Mouse (Mus musculus) CH12.LX (cell line): ENCODE measurements around the gene Mettl26. TPM values are rescaled to one million over a fixed set of nuclear protein-coding genes. Genes with fewer than 3 reads are reported as not detected.

ENCODE experiments used
- DNase-seq: peaks from one replicate; pipeline ENCODE4 v3.0.0-alpha.2; 2013; ENCODE audit errors: extremely low read depth
- H3K27ac ChIP-seq: 2 replicates; pipeline ENCODE4 v1.5.1; 2012; ENCODE audit warnings: low read depth, mild to moderate bottlenecking, control low read depth, moderate library complexity; ENCODE audit not compliant: insufficient read depth
- H3K27me3 ChIP-seq: replicated peaks from 2 replicates; pipeline ENCODE3; 2012; ENCODE audit warnings: inconsistent platforms
- H3K36me3 ChIP-seq, 2 experiments: replicated peaks in 1 of 2; 2 replicates each; pipeline versions ENCODE3 to v1.6.1; 2012; ENCODE audit warnings: inconsistent platforms in 1 of 2, low read length in 1 of 2, mild to moderate bottlenecking in 1 of 2, mixed read lengths in 1 of 2, moderate library complexity in 1 of 2; ENCODE audit not compliant: control insufficient read depth in 1 of 2, insufficient read depth in 1 of 2
- H3K4me1 ChIP-seq, 2 experiments: 2 replicates each; pipeline ENCODE4 v1.6.1; 2012; ENCODE audit warnings: inconsistent platforms in 1 of 2, moderate library complexity in 1 of 2; ENCODE audit not compliant: insufficient read depth in 2 of 2, control insufficient read depth in 1 of 2
- H3K4me2 ChIP-seq: 2 replicates; pipeline ENCODE4 v1.6.1; 2012; ENCODE audit warnings: low read depth, mild to moderate bottlenecking, control low read depth; ENCODE audit not compliant: poor library complexity, insufficient read depth, severe bottlenecking
- H3K4me3 ChIP-seq, 3 experiments: fragments of 150-350 bp in 1 of 3; sonication (generic) in 1 of 3; replicated peaks in 1 of 3; 2 replicates each; pipeline versions ENCODE3 to v1.5.1; 2011 to 2012; ENCODE audit warnings: low read depth in 2 of 3, low read length in 2 of 3, mild to moderate bottlenecking in 2 of 3, moderate library complexity in 2 of 3, control low read depth in 1 of 3, improper control_type of control experiment in 1 of 3, inconsistent platforms in 1 of 3, mixed read lengths in 1 of 3; ENCODE audit not compliant: poor library complexity in 1 of 3
- H3K79me2 ChIP-seq: replicated peaks from 2 replicates; pipeline ENCODE4 v1.6.1; 2012; ENCODE audit warnings: mild to moderate bottlenecking, moderate library complexity; ENCODE audit not compliant: control insufficient read depth, poor library complexity, insufficient read depth, severe bottlenecking; ENCODE audit errors: extremely low read depth
- H3K9ac ChIP-seq: 2 replicates; pipeline ENCODE4 v1.6.1; 2012; ENCODE audit warnings: low read depth, mild to moderate bottlenecking, control low read depth, moderate library complexity; ENCODE audit not compliant: insufficient read depth
- H3K9me3 ChIP-seq: replicated peaks from 2 replicates; pipeline ENCODE3; 2012; ENCODE audit warnings: low read length, inconsistent platforms, mixed read lengths
- CHD1 ChIP-seq: IDR thresholded peaks from 2 replicates; pipeline ENCODE4 v1.6.1; 2012; ENCODE audit warnings: low read depth, low read length, improper control_type of control experiment, inconsistent platforms
- CHD2 ChIP-seq: IDR thresholded peaks from 2 replicates; pipeline ENCODE4 v1.6.1; 2011; ENCODE audit warnings: low read length, improper control_type of control experiment
- CTCF ChIP-seq, 2 experiments: IDR thresholded peaks in 1 of 2; conservative IDR thresholded peaks in 1 of 2; 2 replicates each; pipeline ENCODE4 v1.5.1; 2011 to 2012; ENCODE audit warnings: low read depth in 2 of 2, low read length in 2 of 2, improper control_type of control experiment in 1 of 2, inconsistent platforms in 1 of 2, mild to moderate bottlenecking in 1 of 2, moderate library complexity in 1 of 2
- ELF1 ChIP-seq: IDR thresholded peaks from 2 replicates; pipeline ENCODE4 v1.6.1; 2014; ENCODE audit warnings: low read depth, mild to moderate bottlenecking, inconsistent platforms, low read length, improper control_type of control experiment
- EP300 ChIP-seq: IDR thresholded peaks from 2 replicates; pipeline ENCODE4 v1.6.1; 2011; ENCODE audit warnings: low read length, improper control_type of control experiment
- ETS1 ChIP-seq: conservative IDR thresholded peaks from 2 replicates; pipeline ENCODE4 v1.6.1; 2012; ENCODE audit warnings: low read depth, mild to moderate bottlenecking, inconsistent platforms, low read length, improper control_type of control experiment, moderate library complexity
- JUN ChIP-seq: IDR thresholded peaks from 2 replicates; pipeline ENCODE4 v1.6.1; 2011; ENCODE audit warnings: low read depth, mild to moderate bottlenecking, low read length, improper control_type of control experiment, moderate library complexity; ENCODE audit not compliant: insufficient read depth
- MAFK ChIP-seq: IDR thresholded peaks from 2 replicates; pipeline ENCODE4 v1.6.1; 2011; ENCODE audit warnings: low read length, improper control_type of control experiment; ENCODE audit not compliant: insufficient replicate concordance
- MAX ChIP-seq: IDR thresholded peaks from 2 replicates; pipeline ENCODE4 v1.6.1; 2011; ENCODE audit warnings: low read length, improper control_type of control experiment
- MEF2A ChIP-seq: IDR thresholded peaks from 2 replicates; pipeline ENCODE4 v1.6.1; 2014; ENCODE audit warnings: low read depth, mild to moderate bottlenecking, inconsistent platforms, low read length, improper control_type of control experiment, borderline replicate concordance
- MYC ChIP-seq: IDR thresholded peaks from 2 replicates; pipeline ENCODE4 v1.6.1; 2011; ENCODE audit warnings: low read depth, mild to moderate bottlenecking, improper control_type of control experiment, low read length
- POLR2A ChIP-seq: IDR thresholded peaks from 2 replicates; pipeline ENCODE4 v1.6.1; 2011; ENCODE audit warnings: low read depth, mild to moderate bottlenecking, improper control_type of control experiment, low read length
- POLR2AphosphoS2 ChIP-seq: IDR thresholded peaks from 2 replicates; pipeline ENCODE4 v1.6.1; 2011; ENCODE audit warnings: low read depth, low read length, improper control_type of control experiment
- RAD21 ChIP-seq: IDR thresholded peaks from 2 replicates; pipeline ENCODE4 v1.6.1; 2011; ENCODE audit warnings: low read depth, mild to moderate bottlenecking, low read length, improper control_type of control experiment, moderate library complexity
- RCOR1 ChIP-seq: conservative IDR thresholded peaks from 2 replicates; pipeline ENCODE4 v1.6.1; 2012; ENCODE audit warnings: low read depth, mild to moderate bottlenecking, inconsistent platforms, low read length, improper control_type of control experiment
- SIN3A ChIP-seq: IDR thresholded peaks from 2 replicates; pipeline ENCODE4 v1.6.1; 2012; ENCODE audit warnings: low read length, improper control_type of control experiment, inconsistent platforms
- TBP ChIP-seq: conservative IDR thresholded peaks from 2 replicates; pipeline ENCODE4 v1.6.1; 2011; ENCODE audit warnings: low read depth, low read length, improper control_type of control experiment
- TCF12 ChIP-seq: IDR thresholded peaks from 2 replicates; pipeline ENCODE4 v1.6.1; 2014; ENCODE audit warnings: low read depth, mild to moderate bottlenecking, inconsistent platforms, low read length, improper control_type of control experiment
- UBTF ChIP-seq: IDR thresholded peaks from 2 replicates; pipeline ENCODE4 v1.6.1; 2012; ENCODE audit warnings: low read depth, mild to moderate bottlenecking, inconsistent platforms, low read length, improper control_type of control experiment, moderate library complexity
- USF1 ChIP-seq: IDR thresholded peaks from 2 replicates; pipeline ENCODE4 v1.6.1; 2014; ENCODE audit warnings: low read depth, mild to moderate bottlenecking, inconsistent platforms, low read length, improper control_type of control experiment
- dilution Hi-C: fragments of 300-500 bp; cut with MboI; formaldehyde crosslinking; loops from 2 replicates; pipeline ENCODE4 v1.14.3; 2020; ENCODE audit warnings: low sequenced_read_pairs; ENCODE audit not compliant: extremely low pct_unique_long_range_greater_than_20kb, extremely low pct_ligation_motif_present
- in situ Hi-C: fragments of 300-500 bp; cut with MboI; formaldehyde crosslinking; loops from 3 replicates; pipeline ENCODE4 v1.14.3; 2019; ENCODE audit warnings: low sequenced_read_pairs, low pct_ligation_motif_present, low pct_unique_long_range_greater_than_20kb, mixed read lengths
- polyA plus RNA-seq: library from polyadenylated mRNA; unstranded; fragments of >175 nt; gene quantifications from 2 replicates; pipeline ENCODE4 v1.2.1, GENCODE M21; 2012; ENCODE audit warnings: low read depth; ENCODE audit not compliant: insufficient read length
- total RNA-seq, 2 experiments: library from RNA; depleted of rRNA; stranded (reverse); fragments of 300-350 nt in 1 of 2; fragments of >200 nt in 1 of 2; gene quantifications; 2 replicates each; pipeline ENCODE4 v1.2.3; 2012 to 2014

Mettl26 gene
- total and polyA plus RNA-seq, 3 experiments = 29.8 to 52.5 (median 33.0) TPM

GRCm38 (mm10) chr17:25907640-25908039 lies 32.8 kb downstream of the Mettl26 start:
- dilution Hi-C loops (no loop called here), in situ Hi-C loops (no loop called here)
- DNase-seq = no peak

GRCm38 (mm10) chr17:25911816-25912215 lies 36.9 kb downstream of the Mettl26 start:
- Histone ChIP-seq H3K79me2 (peaks cover 11% of the 10 kb centered on the region), H3K4me1 (peaks cover 7 to 35% of the 10 kb centered on the region in 2 experiments; a peak in 3 of 4 replicates), H3K27me3 (no peaks in the 10 kb centered on the region), H3K9ac (no peak overlapping the region), H3K4me3 (no peak overlapping the region)
- dilution Hi-C loops = no loop called here
- DNase-seq = no peak
- TF ChIP-seq CTCF (conservative IDR thresholded peaks at IDR 0.05 in 1 of 2, IDR thresholded peaks at IDR 0.05 in 1 of 2; ENCODE audit: low read depth in 2 of 2, low read length in 2 of 2) = no peak
- TF ChIP-seq RAD21 = no peak
- no peak for TF ChIP-seq JUN
- no peak for TF ChIP-seq POLR2A
- TF ChIP-seq POLR2AphosphoS2 = no peak
- TF ChIP-seq TBP = no peak
- TF ChIP-seq TCF12 = no peak
- no peak for TF ChIP-seq MEF2A
- no peak for TF ChIP-seq CHD1
- no peak for TF ChIP-seq USF1
- TF ChIP-seq SIN3A = no peak
- no peak for TF ChIP-seq ETS1
- no peak for TF ChIP-seq RCOR1
- TF ChIP-seq, all 38 proteins: peak for 0
- Histone ChIP-seq H3K27ac (no peak overlapping the region), H3K36me3 (peaks cover 14 to 61% of the 10 kb centered on the region in 2 experiments), H3K9me3 (no peaks in the 10 kb centered on the region), H3K4me2 (no peak overlapping the region)
- in situ Hi-C loops = no loop called here

More at GRCm38 (mm10) chr17:25907640-25908039, 32.8 kb downstream of the Mettl26 start:
- H3K79me2 ChIP-seq = peaks cover 14% of the 10 kb centered on the region; the same call in 1 of the 2 replicates
- peaks cover 13 to 45% of the 10 kb centered on the region in 2 experiments for H3K36me3 ChIP-seq
- H3K4me2 ChIP-seq = no peak overlapping the region
- TF ChIP-seq TCF12 (no peak), EP300 (no peak), UBTF (no peak), MYC (no peak), CHD2 (no peak), MAX (no peak), JUN (no peak), ELF1 (no peak), TBP (no peak), POLR2AphosphoS2 (no peak), MAFK (no peak)
- H3K4me1 ChIP-seq = peaks cover 9 to 19% of the 10 kb centered on the region in 2 experiments; a peak in 3 of 4 replicates
- H3K4me3 ChIP-seq = no peak overlapping the region
- no peaks in the 10 kb centered on the region for H3K27me3 ChIP-seq
- H3K9me3 ChIP-seq = no peaks in the 10 kb centered on the region
- H3K9ac ChIP-seq = no peak overlapping the region
- no peak overlapping the region for H3K27ac ChIP-seq
